Mouse (Mus musculus): Measurements from ENCODE around the gene 1700012A03Rik. TPM values are rescaled to one million over a fixed set of nuclear protein-coding genes. Genes with fewer than 3 reads are reported as not detected.

1700012A03Rik gene
- polyA plus RNA-seq, 1 experiment from 2014 or later, result not detected

GRCm38 (mm10) chr6:32061266-32061665, 11.2 kb downstream of the 1700012A03Rik start:
- no peaks in the 10 kb centered on the region for H3K36me3 ChIP-seq (ENCODE audit: control insufficient read depth, insufficient read depth)
- peaks cover 10% of the 10 kb centered on the region for H3K4me1 ChIP-seq (replicated peaks; ENCODE audit: control insufficient read depth, insufficient read depth, low read length)
- ATAC-seq, result no peak
- no peak overlapping the region for H3K27ac ChIP-seq (ENCODE audit: low read length)
- H3K4me3 ChIP-seq (replicated peaks; ENCODE audit: low read length), result no peak overlapping the region
- H3K9me3 ChIP-seq (ENCODE audit: control insufficient read depth, low read length), result no peaks in the 10 kb centered on the region
- no peak overlapping the region for H3K9ac ChIP-seq (replicated peaks; ENCODE audit: low read depth, low read length)
- H3K27me3 ChIP-seq (replicated peaks; ENCODE audit: control insufficient read depth, insufficient read depth, low read length), result no peaks in the 10 kb centered on the region
- 88% methylated on average over 9 of the region's 9 CpGs for WGBS
- no peak overlapping the region for H3K4me2 ChIP-seq (ENCODE audit: low read length)

DNA sequence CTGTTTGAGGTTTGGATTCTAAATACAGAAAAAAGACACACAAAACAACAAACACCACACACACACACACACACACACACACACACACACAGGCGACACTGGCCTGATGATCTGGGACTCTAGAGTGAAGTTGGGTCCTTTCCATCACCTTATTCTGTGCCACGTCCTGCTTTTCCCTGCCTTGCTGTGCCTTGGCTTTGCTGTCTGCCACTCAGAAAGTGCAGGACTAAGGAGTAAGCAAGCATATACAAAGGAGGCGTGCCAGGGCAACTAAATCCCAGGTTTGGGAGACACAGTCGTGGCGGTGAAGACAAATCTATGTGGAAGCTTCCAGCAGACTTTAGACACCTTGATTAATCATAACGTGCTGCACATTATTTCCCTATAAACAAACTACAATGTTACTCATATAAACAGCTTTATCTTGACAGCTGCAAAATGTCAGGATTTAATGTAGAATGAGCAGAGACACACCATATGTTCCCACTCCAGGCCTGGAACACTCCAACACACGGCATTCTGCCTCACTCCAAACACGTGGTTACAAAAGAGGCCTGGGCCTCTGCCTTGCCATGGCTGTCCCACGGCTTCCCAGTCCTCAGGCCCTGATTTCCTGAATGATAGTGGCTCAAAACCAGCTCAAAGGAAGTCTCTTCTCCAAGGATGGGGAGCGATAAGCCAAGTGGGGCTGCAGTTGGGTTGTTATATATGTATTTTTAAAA, 15.9 kb downstream of the 1700012A03Rik start:
- peak; percentile 88 for ATAC-seq
- H3K4me2 ChIP-seq (ENCODE audit: low read length), result no peak overlapping the region
- H3K4me1 ChIP-seq (replicated peaks; ENCODE audit: control insufficient read depth, insufficient read depth, low read length), result peaks cover 10% of the 10 kb centered on the region
- H3K4me3 ChIP-seq (replicated peaks; ENCODE audit: low read length), result no peak overlapping the region
- peak overlapping the region; percentile 16; the same call in 1 of the 2 replicates for H3K27ac ChIP-seq (ENCODE audit: low read length)
- H3K36me3 ChIP-seq (ENCODE audit: control insufficient read depth, insufficient read depth), result no peaks in the 10 kb centered on the region
- H3K9ac ChIP-seq (replicated peaks; ENCODE audit: low read depth, low read length), result no peak overlapping the region
- no peaks in the 10 kb centered on the region for H3K27me3 ChIP-seq (replicated peaks; ENCODE audit: control insufficient read depth, insufficient read depth, low read length)
- no peaks in the 10 kb centered on the region for H3K9me3 ChIP-seq (ENCODE audit: control insufficient read depth, low read length)
- WGBS, result 60% methylated on average over 10 of the region's 10 CpGs

DNA sequence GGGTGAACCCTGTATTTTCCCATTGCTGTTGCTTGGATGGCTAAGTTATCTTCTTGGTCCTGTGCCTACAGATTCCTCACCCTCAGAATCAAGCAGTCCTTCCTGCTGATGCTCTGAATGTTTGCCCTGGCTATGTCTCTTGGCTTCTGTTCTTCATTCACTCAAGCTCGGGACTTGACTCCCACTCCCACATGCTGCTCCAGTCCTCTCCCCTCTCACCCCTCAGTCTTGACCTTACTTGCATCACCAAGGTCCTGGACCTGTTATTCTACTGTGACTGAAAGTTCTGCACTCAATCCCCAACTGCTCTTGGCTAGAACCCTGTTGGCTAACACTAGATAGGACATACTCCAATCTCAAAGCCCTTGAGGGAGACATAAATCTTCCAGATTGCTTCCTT, 22.1 kb downstream of the 1700012A03Rik start:
- H3K9ac ChIP-seq (replicated peaks; ENCODE audit: low read depth, low read length), result no peak overlapping the region
- H3K4me2 ChIP-seq (ENCODE audit: low read length), result no peak overlapping the region
- H3K4me1 ChIP-seq (replicated peaks; ENCODE audit: control insufficient read depth, insufficient read depth, low read length), result no peaks in the 10 kb centered on the region
- ATAC-seq, result no peak
- WGBS, result 93% methylated on average over 1 of the region's 1 CpGs
- no peak overlapping the region for H3K27ac ChIP-seq (ENCODE audit: low read length)
- H3K9me3 ChIP-seq (ENCODE audit: control insufficient read depth, low read length), result no peaks in the 10 kb centered on the region
- no peak overlapping the region for H3K4me3 ChIP-seq (replicated peaks; ENCODE audit: low read length)
- H3K27me3 ChIP-seq (replicated peaks; ENCODE audit: control insufficient read depth, insufficient read depth, low read length), result no peaks in the 10 kb centered on the region
- no peaks in the 10 kb centered on the region for H3K36me3 ChIP-seq (ENCODE audit: control insufficient read depth, insufficient read depth)

GRCm38 (mm10) chr6:32093312-32093711, 43.3 kb downstream of the 1700012A03Rik start:
- Histone ChIP-seq H3K9me3 (ENCODE audit: control insufficient read depth, low read length) (no peaks in the 10 kb centered on the region), H3K36me3 (ENCODE audit: control insufficient read depth, insufficient read depth) (no peaks in the 10 kb centered on the region), H3K27me3 (replicated peaks; ENCODE audit: control insufficient read depth, insufficient read depth, low read length) (no peaks in the 10 kb centered on the region), H3K4me3 (replicated peaks; ENCODE audit: low read length) (no peak overlapping the region), H3K4me1 (replicated peaks; ENCODE audit: control insufficient read depth, insufficient read depth, low read length) (no peaks in the 10 kb centered on the region), H3K9ac (replicated peaks; ENCODE audit: low read depth, low read length) (no peak overlapping the region), H3K4me2 (ENCODE audit: low read length) (no peak overlapping the region), H3K27ac (ENCODE audit: low read length) (no peak overlapping the region)
- no peak for ATAC-seq
- 95% methylated on average over 11 of the region's 14 CpGs for WGBS

DNA sequence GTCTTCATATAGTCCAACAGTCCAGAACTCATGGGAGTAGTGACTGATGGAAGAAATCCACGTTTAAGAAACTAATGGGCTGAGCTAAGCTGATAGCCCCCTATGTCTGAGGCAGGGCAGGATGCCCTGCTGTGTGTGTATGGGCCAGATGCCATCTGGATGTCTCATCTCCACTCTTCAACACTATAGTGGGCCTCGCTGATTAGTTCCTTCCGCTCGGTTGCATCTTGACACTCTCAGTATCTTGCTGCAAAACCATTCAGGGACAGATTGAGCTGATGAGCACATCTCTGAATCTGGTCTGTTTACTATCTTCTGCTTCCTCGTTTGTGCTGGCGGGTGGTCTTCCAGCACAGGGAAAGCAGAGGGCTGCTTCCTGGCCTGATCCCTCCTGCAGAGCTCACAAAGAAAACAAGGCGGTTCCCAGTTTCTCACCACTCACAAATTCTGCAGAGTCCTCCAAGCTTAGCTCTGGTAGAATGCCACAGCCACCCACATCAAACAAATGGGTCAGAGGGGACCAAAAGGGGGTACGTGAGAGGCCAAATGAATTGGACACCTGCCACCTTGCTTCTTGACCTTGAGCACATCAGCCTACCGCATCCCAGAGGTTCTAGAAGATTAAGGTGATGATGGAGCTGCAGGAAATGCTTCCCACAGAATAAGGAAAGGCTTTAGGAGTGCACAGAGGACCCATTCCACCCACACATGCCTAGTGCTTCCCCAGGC, 55.7 kb downstream of the 1700012A03Rik start:
- H3K27ac ChIP-seq (ENCODE audit: low read length), result no peak overlapping the region
- ATAC-seq, result no peak
- WGBS, result 40% methylated on average over 9 of the region's 9 CpGs

More for the DNA sequence above, 55.7 kb downstream of the 1700012A03Rik start:
- Histone ChIP-seq H3K4me3 (replicated peaks; ENCODE audit: low read length) (no peak overlapping the region), H3K9me3 (ENCODE audit: control insufficient read depth, low read length) (no peaks in the 10 kb centered on the region), H3K27me3 (replicated peaks; ENCODE audit: control insufficient read depth, insufficient read depth, low read length) (no peaks in the 10 kb centered on the region), H3K9ac (replicated peaks; ENCODE audit: low read depth, low read length) (no peak overlapping the region), H3K4me2 (ENCODE audit: low read length) (no peak overlapping the region), H3K4me1 (replicated peaks; ENCODE audit: control insufficient read depth, insufficient read depth, low read length) (0 out of 2 replicates have a peak, but pooled peaks cover 3% of the 10 kb centered on the region), H3K36me3 (ENCODE audit: control insufficient read depth, insufficient read depth) (no peaks in the 10 kb centered on the region)

Data from forebrain, embryonic 16.5 days (tissue).